Mouse (Mus musculus) intestine, embryonic 14.5 days (tissue): ENCODE data around the gene Prm3. TPM values are rescaled to one million over a fixed set of nuclear protein-coding genes. Genes with fewer than 3 reads are reported as not detected.
A peak's percentile ranks its signal among the peaks of the same experiment; 100 is the strongest.
"Not testable (repeated sequence)": the region's sequence is repeated elsewhere in the genome, so short reads cannot be mapped to it uniquely, and the experiment has no call there.

Source experiments
- ATAC-seq: fragments of 200-750 bp; cut with Nextera tagmentation; replicated peaks from 2 replicates; pipeline ENCODE4 v1.8.0; 2017; ENCODE audit warnings: low read depth, moderate number of reproducible peaks, moderate TSS enrichment, moderate library complexity; ENCODE audit not compliant: low FRiP score, low TSS enrichment
- DNase-seq: peaks from one replicate; pipeline ENCODE4 v3.0.0-alpha.2; 2018; ENCODE audit warnings: low spot score
- H3K27ac ChIP-seq: fragments of 300-500 bp; sonication (generic); 2 replicates; pipeline ENCODE4 v1.5.1; 2014; ENCODE audit warnings: low read depth, mild to moderate bottlenecking, control low read depth
- H3K27me3 ChIP-seq: fragments of 300-500 bp; sonication (generic); replicated peaks from 2 replicates; pipeline ENCODE4 v1.6.1; 2014; ENCODE audit warnings: low read length, control low read depth; ENCODE audit not compliant: control insufficient read depth, insufficient read depth
- H3K36me3 ChIP-seq: fragments of 300-500 bp; sonication (generic); 2 replicates; pipeline ENCODE4 v1.6.1; 2014; ENCODE audit warnings: low read length, control low read depth; ENCODE audit not compliant: control insufficient read depth, insufficient read depth
- H3K4me1 ChIP-seq: fragments of 300-500 bp; sonication (generic); replicated peaks from 2 replicates; pipeline ENCODE4 v1.6.1; 2014; ENCODE audit warnings: low read length, control low read depth, mixed read lengths; ENCODE audit not compliant: control insufficient read depth, insufficient read depth
- H3K4me2 ChIP-seq: fragments of 300-500 bp; sonication (generic); 2 replicates; pipeline ENCODE4 v1.6.1; 2014; ENCODE audit warnings: low read length
- H3K4me3 ChIP-seq: fragments of 300-500 bp; sonication (generic); 2 replicates; pipeline ENCODE4 v1.5.1; 2014; ENCODE audit warnings: low read depth, low read length, control low read depth, mixed read lengths
- H3K9ac ChIP-seq: fragments of 300-500 bp; sonication (generic); 2 replicates; pipeline ENCODE4 v1.6.1; 2014; ENCODE audit warnings: mild to moderate bottlenecking, low read length
- H3K9me3 ChIP-seq: fragments of 300-500 bp; sonication (generic); 2 replicates; pipeline ENCODE4 v1.6.1; 2016; ENCODE audit warnings: low read length, control low read depth; ENCODE audit not compliant: control insufficient read depth
- WGBS: fragments of 180-500 bp; shearing (Covaris S2); extraction: QIAGEN DNeasy Blood & Tissue Kit; methylation state at CpG from one replicate; pipeline ENCODE4 v1.1.7; 2014; 5-methylcytosine and 5-hydroxymethylcytosine counted together
- polyA plus RNA-seq: library from polyadenylated mRNA; unstranded; fragments of >200 nt; fragmentation: Nextera tagmentation; extraction: Ambion mirVana; gene quantifications from 2 replicates; pipeline ENCODE4 v1.2.1, GENCODE M21; 2014

Gene Prm3
- polyA plus RNA-seq, 1 experiment from 2014 or later, result not detected

DNA sequence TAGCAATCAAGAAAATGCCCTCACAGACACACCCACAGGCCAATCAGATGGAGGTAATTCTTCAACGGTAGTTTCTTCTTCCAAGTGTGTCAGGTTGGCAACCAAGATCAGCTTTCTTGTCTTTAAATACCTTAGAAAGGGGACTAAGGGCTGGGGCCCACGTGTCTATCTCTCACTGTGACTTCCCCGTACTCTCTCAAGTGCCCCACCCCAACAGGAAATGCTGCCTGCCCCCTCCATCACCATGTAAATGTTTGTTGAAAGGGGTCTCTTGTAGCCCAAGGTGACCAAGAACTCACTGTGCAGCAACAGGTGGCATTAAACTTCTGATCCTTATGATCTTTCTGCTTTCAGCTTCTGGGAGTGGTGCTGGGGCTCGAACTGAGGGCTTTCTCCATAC, 23.0 kb upstream of the Prm3 start:
- Histone ChIP-seq H3K9ac (no peak overlapping the region), H3K9me3 (no peaks in the 10 kb centered on the region), H3K27ac (no peak overlapping the region), H3K4me1 (no peaks in the 10 kb centered on the region), H3K36me3 (no peaks in the 10 kb centered on the region), H3K27me3 (no peaks in the 10 kb centered on the region), H3K4me3 (no peak overlapping the region), H3K4me2 (no peak overlapping the region)
- 82% methylated on average over 4 of the region's 4 CpGs for WGBS
- ATAC-seq (no peak), DNase-seq (no peak)

DNA sequence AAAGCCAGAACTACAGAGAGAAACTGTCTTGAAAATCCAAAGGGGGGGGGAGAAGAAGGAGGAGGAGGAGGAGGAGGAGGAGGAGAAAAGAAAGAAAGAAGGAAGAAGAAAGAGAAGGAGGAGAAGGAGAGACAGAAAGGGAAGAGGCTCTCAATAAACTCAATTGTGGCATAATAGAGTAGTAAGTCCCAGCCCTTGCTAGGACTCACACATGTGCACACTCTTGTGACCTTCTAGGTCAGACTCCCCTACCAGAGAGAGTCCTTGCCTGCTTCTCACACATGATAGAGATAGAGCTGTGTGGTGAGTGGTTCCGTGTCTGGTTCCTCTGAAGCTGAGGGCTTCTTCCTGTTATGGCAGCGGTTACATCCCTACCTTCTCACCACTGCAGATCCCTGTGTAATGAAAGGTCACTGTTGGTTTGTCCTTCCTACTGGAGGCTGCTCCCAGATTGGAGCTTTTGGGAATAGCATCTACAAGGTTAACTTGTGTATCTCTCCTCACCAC, 22.2 kb upstream of the Prm3 start, which contains the start of gene Gm11172:
Gm11172 (plus strand) TSS at position 51 of the 507 bp plus-strand sequence.
- 62% methylated on average over 2 of the region's 2 CpGs for WGBS
- Histone ChIP-seq H3K27ac (no peak within 1 kb of the TSS), H3K4me3 (no peak within 1 kb of the TSS), H3K9ac (no peak within 1 kb of the TSS), H3K4me2 (no peak within 1 kb of the TSS), H3K4me1 (no peaks in the 10 kb centered on the region), H3K36me3 (no peaks in the 10 kb centered on the region), H3K27me3 (no peaks in the 10 kb centered on the region), H3K9me3 (no peaks in the 10 kb centered on the region)
- ATAC-seq, result no peak
- no peak for DNase-seq

GRCm38 (mm10) chr16:10810376-10810775, 19.7 kb upstream of the Prm3 start:
- Histone ChIP-seq H3K9me3 (no peaks in the 10 kb centered on the region), H3K4me3 (no peak overlapping the region), H3K9ac (no peak overlapping the region), H3K4me1 (no peaks in the 10 kb centered on the region), H3K36me3 (no peaks in the 10 kb centered on the region), H3K4me2 (no peak overlapping the region), H3K27me3 (no peaks in the 10 kb centered on the region), H3K27ac (no peak overlapping the region)
- DNase-seq (no peak), ATAC-seq (no peak)
- WGBS, result 76% methylated on average over 1 of the region's 1 CpGs

- H3K27ac ChIP-seq, result no peak within 1 kb of the TSS
- no peaks in the 10 kb centered on the region for H3K9me3 ChIP-seq
- DNase-seq (no peak), ATAC-seq (no peak)
- H3K36me3 ChIP-seq, result no peaks in the 10 kb centered on the region
- H3K4me1 ChIP-seq, result no peaks in the 10 kb centered on the region
- no peak within 1 kb of the TSS for H3K4me2 ChIP-seq
- H3K9ac ChIP-seq, result no peak within 1 kb of the TSS
- H3K27me3 ChIP-seq, result no peaks in the 10 kb centered on the region
- no peak within 1 kb of the TSS for H3K4me3 ChIP-seq
- 78% methylated on average over 10 of the region's 10 CpGs for WGBS
Observed at GRCm38 (mm10) chr16:10805789-10806527, 15.2 kb upstream of the Prm3 start, which contains the start of gene Prm1. Prm1 (minus strand) TSS chr16:10805839.

DNA sequence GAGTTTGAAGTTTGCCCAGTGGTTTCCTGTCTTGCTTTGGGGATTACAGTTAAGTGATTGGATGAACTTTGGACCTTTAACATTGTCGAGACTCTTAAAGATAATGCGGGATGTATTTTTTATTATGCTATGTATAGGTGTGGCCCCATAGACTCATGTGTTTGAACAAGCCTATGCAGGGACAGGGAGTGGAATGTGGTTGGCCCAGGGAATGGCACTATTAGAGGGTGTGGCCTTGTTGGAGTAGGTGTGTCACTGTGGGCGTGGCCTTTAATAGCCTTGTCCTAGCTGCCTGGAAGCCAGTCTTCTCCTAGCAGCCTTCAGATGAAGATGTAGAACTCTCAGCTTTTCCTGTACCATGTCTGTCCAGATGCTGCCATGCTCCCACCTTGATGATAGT, 11.7 kb upstream of the Prm3 start:
- H3K4me1 ChIP-seq, H3K9me3 ChIP-seq, H3K36me3 ChIP-seq, H3K9ac ChIP-seq, H3K4me3 ChIP-seq, H3K27ac ChIP-seq, H3K4me2 ChIP-seq, H3K27me3 ChIP-seq, DNase-seq: not testable (repeated sequence)
- peak; percentile 83; the same call in 1 of the 2 replicates for ATAC-seq
- 74% methylated on average over 3 of the region's 3 CpGs for WGBS

DNA sequence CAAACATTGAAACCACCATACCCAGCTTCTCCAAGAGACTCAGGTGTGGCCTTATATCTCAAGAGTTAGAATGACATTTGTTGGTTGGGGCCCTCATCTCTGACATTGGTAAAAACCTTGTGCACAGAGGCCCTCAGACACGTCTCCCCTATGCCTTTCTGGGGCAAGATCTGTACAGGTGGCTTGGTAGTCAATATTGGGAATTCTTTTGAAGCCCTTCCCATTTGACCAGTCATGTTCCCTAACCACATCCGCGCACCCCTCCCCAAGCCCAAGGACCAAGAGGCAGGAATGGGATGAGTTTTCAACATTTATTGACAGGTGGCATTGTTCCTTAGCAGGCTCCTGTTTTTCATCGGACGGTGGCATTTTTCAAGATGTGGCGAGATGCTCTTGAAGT, 5.3 kb upstream of the Prm3 start, which contains the start of gene Prm2:
Prm2 (minus strand) TSS at position 101 of the 400 bp plus-strand sequence.
- no peak within 1 kb of the TSS for H3K4me2 ChIP-seq
- ATAC-seq, result no peak
- WGBS, result 71% methylated on average over 6 of the region's 6 CpGs

DNA sequence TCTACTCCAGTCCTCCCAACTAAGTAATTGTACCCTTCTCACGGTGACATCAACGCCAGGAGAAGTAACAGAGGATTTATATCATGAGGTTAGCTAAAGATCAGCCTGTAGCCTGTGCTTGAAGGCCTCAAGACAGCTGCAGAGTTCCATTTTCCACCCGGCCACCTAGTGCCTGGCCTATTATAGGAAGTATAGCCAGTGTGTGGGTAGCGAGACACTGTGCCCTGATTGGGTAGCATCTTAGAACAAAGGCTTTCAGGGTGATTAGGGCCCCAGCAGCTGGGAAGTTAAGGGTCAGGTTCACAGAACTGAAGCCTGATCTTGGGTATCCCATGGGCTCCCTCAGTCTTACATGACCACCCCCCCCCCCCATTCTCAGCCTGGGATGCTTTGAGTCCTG, 1.8 kb downstream of the Prm3 start:
- 69% methylated on average over 4 of the region's 4 CpGs for WGBS
- DNase-seq (no peak), ATAC-seq (no peak)

More for the DNA sequence above, 5.3 kb upstream of the Prm3 start, which contains the start of gene Prm2:
- H3K4me1 ChIP-seq, result no peaks in the 10 kb centered on the region
- no peak within 1 kb of the TSS for H3K4me3 ChIP-seq
- H3K36me3 ChIP-seq, result no peaks in the 10 kb centered on the region
- H3K9ac ChIP-seq, result no peak within 1 kb of the TSS
- no peak for DNase-seq
- H3K27ac ChIP-seq, result no peak within 1 kb of the TSS
- peaks cover 22% of the 10 kb centered on the region for H3K27me3 ChIP-seq
- H3K9me3 ChIP-seq, result no peaks in the 10 kb centered on the region

GRCm38 (mm10) chr16:10788271-10788670, 2.4 kb downstream of the Prm3 start, which contains the start of gene Tnp2:
Tnp2 (minus strand) TSS chr16:10788660.
- Histone ChIP-seq H3K9me3 (no peaks in the 10 kb centered on the region), H3K4me1 (peaks cover 9% of the 10 kb centered on the region; the same call in 1 of the 2 replicates), H3K4me3 (no peak within 1 kb of the TSS), H3K4me2 (no peak within 1 kb of the TSS), H3K36me3 (no peaks in the 10 kb centered on the region), H3K27me3 (no peaks in the 10 kb centered on the region), H3K27ac (no peak within 1 kb of the TSS), H3K9ac (no peak within 1 kb of the TSS)
- WGBS, result 47% methylated on average over 16 of the region's 16 CpGs
- DNase-seq (no peak), ATAC-seq (no peak)

More for the DNA sequence above, 1.8 kb downstream of the Prm3 start:
- H3K36me3 ChIP-seq, result no peaks in the 10 kb centered on the region
- no peak overlapping the region for H3K4me3 ChIP-seq
- H3K9ac ChIP-seq, result no peak overlapping the region
- no peak overlapping the region for H3K4me2 ChIP-seq
- peaks cover 5% of the 10 kb centered on the region; the same call in 1 of the 2 replicates for H3K4me1 ChIP-seq
- H3K27me3 ChIP-seq, result no peaks in the 10 kb centered on the region
- no peak overlapping the region for H3K27ac ChIP-seq
- no peaks in the 10 kb centered on the region for H3K9me3 ChIP-seq
